Mouse (Mus musculus) thymus, adult 2 months (tissue): ENCODE measurements around the gene S1pr2.

Source experiments
- CTCF ChIP-seq: fragments of 200-500 bp; IDR thresholded peaks from 2 replicates; pipeline ENCODE4 v1.5.1; 2012; ENCODE audit warnings: mild to moderate bottlenecking, control low read depth, low read length, moderate library complexity, borderline replicate concordance; ENCODE audit not compliant: control insufficient read depth, poor library complexity, insufficient read depth; ENCODE audit errors: extremely low read depth
- POLR2A ChIP-seq: fragments of 200-500 bp; IDR thresholded peaks from 2 replicates; pipeline ENCODE4 v1.6.1; 2012; ENCODE audit warnings: mild to moderate bottlenecking, low read length, control low read depth, moderate library complexity; ENCODE audit not compliant: control insufficient read depth, poor library complexity, insufficient read depth; ENCODE audit errors: extremely low read depth

DNA sequence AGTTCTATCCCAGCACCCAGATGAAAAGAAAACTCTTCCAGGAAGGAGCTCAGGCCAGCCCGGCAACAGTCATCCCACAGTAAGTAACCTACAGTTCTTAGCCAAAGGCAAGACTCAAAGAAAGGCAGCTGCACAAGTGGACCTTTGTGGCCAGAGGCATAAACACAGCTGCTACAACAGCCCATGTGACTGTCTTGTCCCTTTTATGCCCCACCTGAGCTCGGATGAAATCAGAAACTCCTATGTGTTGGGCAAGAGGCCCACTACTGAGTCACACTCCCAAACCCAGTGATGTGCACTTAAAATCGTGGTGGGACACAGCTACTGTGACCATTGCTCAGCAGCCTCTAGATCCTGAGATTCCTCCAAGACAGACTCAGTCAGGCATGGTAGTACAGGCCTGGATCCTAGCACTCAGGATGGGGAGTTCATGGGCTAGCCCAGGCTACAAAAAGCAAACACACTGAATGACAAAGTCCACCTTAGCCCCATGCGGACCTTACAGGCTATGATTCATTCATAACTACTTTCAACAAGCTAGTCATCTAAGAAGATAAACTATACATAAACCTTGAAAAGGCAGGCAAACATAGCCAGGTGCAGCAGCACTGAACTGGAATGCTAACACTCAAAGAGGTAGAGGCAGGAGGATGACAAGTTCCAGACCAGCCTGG lies 31.7 kb downstream of the S1pr2 start:
- TF ChIP-seq CTCF (no peak), POLR2A (no peak)
